Mouse (Mus musculus) stomach, postnatal 0 days (tissue): ENCODE data around the gene Atxn7l3.

Source experiments
- CTCF ChIP-seq: IDR thresholded peaks from 2 replicates; pipeline ENCODE4 v1.5.1; 2016; ENCODE audit warnings: antibody characterized with exemption, low read depth, mild to moderate bottlenecking, moderate library complexity
- EP300 ChIP-seq: optimal IDR thresholded peaks from 2 replicates; pipeline ENCODE3; 2016; ENCODE audit warnings: antibody characterized with exemption

DNA sequence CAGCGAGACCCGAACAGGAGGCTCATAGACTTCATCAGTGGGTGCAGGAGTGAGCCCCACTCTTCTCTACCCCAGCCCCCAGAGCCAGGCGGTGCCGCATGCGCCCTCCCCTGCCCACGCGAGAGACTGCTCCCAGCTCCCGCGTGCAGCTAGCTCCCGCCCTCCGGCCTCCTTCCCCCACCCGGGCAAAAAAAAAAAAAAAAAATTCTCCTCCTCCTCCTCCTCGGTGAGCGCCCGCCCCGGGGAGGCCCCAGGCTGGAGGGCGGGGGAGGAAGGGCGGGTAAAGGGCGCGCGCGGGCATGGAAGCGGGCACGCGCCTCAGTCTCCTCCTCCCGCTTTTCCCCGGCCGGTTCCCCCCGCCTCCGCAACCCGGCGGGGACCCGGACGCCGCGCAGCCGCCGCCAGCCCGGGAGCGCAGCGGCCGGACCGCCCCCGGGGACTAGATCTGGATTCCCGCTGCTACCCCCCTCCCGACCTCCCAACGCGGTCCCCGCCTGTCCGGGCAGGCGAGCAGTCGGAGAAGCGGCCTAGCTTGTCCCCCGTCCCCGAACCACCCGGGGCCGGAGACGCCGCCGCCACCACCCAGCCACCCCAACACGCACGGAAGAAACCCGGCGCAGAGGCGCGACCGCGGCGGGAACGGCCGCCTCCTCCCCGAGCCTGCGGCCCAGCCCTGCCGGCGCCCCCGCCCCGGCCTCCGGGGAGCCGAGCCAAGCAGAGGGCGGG lies 20.3 kb upstream of the Atxn7l3 start:
- no peak for TF ChIP-seq EP300
- TF ChIP-seq CTCF = peak; percentile 34; the same call in 1 of the 2 replicates
